Mouse (Mus musculus) layer of hippocampus, postnatal 25 days (tissue): ENCODE data around the gene A930033H14Rik. TPM values are rescaled to one million over a fixed set of nuclear protein-coding genes. Genes with fewer than 3 reads are reported as not detected.

Experiments
- DNase-seq, 2 experiments: peaks; one replicate each; pipeline ENCODE4 v3.0.0; 2022; ENCODE audit warnings: mixed read lengths in 2 of 2, low spot score in 1 of 2; ENCODE audit errors: extremely low spot score in 1 of 2
- total RNA-seq, 2 experiments: library from RNA; stranded (reverse); gene quantifications; 2 replicates each; pipeline ENCODE4 v1.2.3; 2021

Gene A930033H14Rik
- 1 to 10 TPM; 2.2 to 4.1 TPM for total RNA-seq

DNA sequence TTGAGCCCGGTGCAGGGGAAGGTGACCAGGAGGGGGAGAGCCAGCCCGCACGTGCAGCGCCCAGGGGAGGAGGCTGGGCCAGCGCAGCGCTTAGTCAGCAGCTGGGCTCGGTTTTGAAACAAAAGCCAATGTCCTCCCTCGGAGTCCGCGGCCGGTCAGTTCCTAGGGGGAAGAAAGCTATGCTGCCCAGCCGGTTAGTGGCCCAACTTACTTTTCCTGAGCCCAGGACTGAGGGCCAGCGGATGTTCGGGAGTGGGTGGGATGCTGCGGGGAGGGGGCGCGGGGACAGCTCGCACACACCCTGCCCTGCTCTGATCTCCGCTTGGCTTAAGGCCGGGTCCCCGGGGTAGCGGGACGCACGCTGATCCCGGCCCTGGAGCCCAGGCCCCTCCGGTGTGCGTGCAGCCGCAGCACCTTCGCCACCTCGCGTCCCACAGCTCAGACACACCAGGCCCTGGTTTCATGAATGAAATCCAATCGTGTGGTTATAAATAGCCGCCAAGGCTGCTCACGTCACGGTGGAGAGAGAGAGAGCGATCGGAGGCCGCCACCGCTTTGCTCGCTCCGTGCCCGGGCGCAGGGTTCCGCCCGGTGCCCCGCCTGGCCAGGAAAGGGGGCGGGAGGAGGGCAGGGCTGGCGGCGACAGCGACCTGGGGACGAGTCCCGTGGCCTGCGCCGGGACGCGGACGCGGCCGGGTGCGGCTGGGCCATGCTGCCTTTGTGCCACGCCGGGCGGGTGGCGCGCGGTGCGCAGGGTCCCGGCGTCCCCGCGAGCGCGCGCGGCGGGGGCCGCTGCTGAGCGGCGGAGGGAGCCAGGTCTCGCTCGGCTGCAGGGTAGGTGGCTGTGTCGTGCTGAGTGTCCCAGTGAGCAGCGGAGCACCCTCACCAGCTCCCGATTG is at the start of gene A930033H14Rik:
Gene A930033H14Rik (minus strand): TSS at position 557 of the 899 bp plus-strand sequence.
- DNase-seq = peak; percentile 42 to 61

DNA sequence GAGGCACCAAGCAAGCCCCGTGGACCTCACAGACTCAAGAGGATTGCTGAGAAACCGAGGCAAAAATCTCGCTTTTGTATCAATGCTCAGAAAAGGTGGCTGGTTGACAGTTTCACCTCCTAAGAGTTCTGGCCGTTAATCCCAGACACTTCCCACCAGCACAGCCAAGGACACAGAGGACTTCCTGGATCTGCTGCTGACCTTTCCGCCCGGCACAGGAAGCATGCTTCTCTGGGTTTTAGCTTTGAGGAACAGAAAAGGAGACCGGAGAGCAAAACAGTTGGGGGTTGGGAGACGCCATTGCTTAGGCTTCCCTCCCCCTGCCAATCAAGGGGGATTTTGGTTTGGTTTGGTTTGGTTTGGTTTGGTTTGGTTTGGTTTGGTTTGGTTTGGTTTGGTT is 47.0 kb upstream of the A930033H14Rik start:
- no peak for DNase-seq

DNA sequence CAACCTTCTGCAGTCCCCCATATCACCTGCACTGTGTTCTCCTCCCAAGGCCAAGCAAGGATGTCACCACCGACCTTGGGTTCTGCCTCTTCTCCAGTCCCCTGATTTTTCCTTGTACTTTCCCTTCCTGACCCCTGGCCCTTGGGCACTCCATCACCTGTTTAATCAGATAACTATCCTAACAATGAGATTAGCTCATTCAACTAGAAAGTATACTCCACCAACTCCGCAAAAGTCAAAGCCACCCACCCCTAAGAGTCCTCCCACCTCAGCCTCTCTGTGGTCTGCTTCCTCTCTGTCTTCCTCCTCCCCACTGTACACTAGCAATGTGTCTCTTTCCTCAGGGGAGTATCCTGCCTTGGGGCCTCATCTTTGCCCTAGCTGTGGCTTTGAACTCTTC is 46.3 kb upstream of the A930033H14Rik start:
- no peak for DNase-seq

DNA sequence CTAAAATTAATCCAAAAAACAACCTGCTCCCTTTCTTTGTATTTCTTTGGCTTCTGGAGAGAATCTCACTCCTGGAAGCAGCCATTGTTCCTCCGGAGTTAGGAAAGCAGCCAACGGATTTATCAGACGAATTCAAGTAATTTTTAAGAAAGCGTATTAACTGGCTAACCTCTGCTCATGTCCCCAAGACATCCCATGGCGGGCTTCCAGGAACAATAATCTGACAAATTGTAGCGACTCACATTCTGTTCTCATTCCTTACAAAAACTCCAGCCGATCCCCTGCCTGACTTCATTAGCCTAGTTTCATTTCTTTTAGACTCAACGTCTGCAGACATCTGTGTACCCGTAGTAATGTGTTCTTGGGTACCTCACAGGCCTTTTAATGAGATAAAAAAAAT is 45.7 kb upstream of the A930033H14Rik start:
- DNase-seq = no peak

DNA sequence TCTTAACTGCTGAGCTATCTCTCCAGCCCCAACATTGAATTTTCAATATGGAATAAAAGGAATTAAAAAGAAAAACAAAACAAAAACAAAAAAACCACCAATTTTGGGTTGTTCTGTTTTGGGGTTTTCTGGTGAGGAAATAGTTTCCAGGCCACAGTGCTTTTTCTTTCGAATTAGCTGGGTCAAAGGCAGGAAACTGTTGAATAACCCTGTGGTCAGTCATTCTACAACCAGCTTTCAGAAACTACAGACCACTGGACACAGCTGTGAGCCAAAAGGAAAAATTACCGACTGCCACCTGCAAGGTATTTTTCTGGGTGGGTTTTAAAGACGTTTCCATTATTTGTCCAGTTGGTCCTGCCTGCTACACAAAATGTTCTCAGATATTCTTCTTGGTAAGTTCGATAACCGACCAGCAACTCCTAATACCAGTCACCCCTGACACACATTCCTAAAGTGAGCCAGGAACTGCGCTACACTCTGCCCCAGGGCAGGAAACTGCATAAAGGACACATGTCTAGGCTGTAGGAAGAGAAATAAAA is 44.8 kb upstream of the A930033H14Rik start:
- DNase-seq = no peak

DNA sequence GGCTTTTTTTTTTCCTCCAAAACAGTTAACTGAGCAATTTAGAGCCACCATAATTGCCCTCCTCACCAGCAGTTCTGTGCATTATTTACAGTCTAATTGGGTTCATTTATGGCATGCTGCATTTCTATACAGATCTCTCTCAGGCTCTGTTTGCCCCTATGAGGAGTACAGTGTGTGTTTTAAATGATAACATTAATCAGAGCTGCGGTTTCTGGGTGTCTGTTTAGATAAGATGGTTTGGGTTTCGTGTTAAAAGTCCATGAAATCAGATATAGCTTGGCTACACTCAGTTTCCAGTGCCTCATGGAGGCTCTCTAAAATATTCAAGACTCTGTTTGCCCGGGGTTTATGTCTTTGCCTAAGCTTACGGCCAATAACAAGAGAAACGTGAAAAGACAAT is 42.7 kb upstream of the A930033H14Rik start:
- no peak for DNase-seq

DNA sequence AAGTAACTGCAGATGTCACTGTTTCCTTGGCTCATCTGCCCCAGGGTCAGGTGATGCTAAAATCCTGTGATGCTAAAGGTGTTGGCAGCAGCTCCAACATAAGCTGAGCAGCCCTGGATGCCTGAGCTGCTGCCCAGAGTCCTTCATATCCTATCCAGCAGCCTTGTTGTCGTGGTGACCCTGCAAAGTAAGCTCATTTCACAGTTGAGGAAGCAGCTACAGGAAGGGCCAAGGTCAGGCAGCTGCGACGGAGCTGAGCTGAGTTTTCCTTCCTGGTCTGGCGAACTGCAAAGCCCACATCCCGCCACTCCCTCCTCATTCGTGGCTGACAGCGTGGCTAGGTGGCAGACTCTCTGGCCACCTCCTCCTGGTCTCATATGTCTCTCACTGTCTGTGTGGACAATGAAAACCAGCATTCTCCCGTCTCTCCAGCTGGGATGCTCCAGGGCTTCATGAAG is 41.5 kb upstream of the A930033H14Rik start:
- no peak for DNase-seq

DNA sequence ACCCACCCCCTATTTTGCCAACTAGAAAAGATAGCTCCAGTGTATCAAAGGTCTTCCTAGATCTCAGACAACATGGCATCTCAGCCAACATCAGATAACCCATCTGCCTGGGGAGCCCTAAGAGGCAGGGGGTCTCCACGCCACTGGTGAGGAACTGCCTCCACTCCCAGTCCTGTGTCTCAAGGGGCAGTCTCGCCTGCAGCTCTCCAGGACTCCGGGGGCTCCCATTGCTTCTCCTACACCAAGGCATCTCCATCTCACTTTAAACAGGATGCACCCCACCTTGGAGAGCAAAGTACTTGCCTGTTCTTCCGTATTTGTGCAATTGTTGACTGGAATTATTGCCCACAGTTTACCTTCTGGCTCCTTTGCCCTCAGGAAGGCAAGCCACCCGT is 40.8 kb upstream of the A930033H14Rik start:
- DNase-seq = no peak

DNA sequence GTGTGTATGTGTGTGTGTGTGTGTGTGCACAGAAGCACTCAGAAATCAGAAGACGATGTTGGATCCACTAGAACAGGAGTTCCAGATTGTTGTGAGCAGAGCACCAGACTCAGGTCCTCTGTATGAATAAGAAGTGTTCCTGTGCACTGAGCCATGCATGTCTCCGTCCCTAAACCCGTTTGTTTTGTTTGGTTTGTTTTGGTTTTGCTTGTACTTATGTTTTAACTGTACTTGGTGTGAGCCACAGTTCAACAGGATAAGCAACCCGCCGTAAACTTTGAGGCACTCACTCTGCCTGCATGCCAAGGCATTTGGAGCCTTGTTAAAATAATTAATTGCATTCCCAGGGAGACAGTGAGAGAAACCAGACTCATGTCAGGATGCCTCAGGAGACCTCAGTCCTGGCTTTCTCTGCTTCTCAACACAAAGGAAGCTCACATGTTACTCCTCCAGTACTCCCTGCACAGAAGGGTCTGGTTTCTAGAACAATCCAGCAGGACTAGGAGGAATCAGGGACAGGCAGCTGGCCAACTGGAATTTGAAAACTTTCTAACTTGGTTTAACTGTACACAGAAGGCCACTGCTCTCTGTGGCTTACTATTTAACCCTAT is 40.3 kb upstream of the A930033H14Rik start:
- DNase-seq = no peak

DNA sequence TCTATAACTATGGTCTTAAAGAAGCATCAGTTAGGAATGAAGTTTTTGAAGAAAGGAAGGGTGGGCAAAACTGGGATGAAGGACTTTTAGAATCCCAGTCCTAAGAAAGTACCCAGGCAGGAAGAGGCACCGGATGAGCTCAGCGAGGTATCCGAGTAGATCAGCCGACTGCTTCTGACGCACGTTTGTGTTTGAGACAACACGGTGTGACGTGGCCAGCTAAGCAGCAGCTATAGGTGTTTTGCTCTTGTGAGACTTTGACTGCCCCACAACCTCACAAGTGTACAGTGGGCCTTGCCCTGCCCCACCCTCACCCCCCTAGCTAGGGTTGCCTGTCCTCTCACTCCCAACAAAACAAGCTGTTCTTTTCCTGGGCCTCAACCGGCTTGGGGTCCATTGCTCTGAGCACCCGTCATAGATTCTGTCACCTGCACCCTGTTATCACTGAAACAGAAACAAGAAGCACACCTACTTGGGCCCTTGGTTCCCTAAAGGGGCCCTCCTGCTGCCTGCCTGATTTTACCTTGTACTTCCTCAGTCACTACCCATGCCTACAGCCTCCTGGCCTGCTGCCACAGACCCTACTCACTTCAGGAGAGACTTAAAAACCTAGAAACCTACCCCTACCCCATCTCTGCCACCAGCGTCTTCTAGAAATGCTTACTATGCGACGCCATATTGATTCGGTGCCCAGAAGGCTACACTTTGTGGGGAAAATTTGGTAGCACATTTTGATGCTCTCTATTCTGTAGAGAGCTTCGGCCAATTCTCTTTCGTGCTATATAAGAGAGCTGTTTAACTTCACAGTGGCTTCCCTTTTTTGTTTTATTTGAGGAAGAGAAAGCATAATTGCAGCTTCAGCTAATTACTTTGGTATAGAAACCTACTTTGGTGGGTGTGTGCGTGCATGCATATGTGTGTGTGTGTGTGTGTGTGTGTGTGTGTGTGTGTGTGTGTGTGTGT is 39.5 kb upstream of the A930033H14Rik start:
- no peak for DNase-seq

DNA sequence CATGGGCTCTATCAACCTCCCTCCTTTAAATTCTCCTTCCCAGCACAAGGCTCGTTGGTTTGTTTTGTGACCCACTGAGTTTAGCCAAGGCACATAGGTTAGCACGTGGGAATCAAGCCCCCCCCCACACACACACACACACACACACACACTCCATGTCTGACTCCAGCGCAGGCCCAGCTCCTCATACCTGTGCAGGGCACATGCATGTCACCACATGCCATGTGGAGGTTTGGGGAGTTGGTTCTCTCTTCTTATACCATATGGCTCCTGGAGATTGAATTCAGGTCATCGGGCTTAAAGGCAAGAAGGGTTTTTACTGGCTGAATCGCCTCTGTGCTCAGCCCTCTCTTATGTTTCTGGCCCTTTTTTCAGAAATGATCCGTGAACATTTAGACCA is 38.4 kb upstream of the A930033H14Rik start:
- no peak for DNase-seq

DNA sequence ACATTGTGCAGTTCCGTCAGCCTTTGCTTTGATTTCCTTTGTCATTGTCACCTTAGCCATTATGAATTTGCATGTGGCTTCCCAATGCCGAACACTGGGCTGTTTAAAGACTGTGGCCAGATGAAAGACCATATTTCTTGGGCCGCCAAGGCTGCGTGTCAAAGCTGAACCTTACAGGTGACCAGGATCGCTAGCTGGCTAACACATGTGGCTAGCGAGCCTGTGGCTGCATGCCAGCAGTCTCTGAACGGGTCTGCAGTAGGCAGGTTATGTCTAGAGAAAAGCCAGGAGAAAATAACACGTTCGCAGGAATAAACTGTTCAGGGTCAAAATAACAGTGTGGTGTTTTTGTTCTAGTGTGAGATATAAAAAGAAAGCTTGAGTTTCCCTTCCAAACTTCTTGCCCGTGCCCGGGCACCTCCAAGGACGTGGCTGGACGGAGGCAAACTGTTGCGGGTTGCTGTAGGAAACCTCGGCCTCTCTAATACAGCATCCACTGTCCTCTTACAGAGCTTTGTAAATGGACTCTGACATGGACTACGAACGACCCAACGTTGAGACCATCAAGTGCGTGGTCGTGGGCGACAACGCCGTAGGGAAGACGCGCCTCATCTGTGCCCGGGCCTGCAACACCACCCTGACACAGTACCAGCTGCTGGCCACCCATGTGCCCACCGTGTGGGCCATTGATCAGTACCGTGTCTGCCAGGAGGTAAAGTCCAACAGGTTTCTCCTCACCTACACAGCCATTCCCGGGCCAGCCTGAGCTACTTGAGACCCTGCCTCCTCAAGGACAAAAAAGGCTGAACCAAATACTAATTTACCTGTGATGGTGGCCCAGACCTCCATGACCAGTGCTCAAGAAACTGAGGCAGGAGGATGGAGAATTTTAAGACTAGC is 35.6 kb upstream of the A930033H14Rik start:
- no peak for DNase-seq

DNA sequence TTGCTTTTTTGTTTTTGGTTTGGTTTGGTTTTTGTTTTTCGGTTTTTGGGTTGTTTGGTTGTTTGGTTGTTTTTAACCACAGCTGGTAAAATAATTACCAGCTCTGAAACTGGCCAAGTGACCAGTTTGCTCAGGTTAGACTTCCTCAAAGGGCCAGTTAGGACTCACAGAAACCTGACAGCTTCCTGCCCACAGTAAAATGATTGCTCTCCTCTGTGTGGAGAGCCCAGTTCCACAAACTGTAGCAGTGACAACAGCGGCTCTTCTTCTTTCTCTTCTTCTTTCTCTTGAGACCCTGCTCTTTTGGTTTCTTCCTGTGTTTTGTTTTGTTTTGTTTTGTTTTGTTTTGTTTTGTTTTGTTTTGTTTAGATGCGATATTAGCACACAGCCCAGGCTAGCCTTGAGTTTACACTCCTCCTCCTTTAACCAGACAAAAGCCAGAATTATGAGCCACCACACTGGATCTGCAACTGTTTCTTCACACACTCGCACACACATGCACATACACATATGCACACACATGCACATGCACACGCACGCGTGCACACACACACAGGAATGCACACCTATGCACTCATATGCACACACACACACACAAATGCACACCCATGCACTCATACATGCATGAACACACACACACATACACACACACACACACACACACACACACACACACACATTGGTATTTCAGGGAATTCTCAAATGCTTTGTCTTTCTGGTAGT is 34.6 kb upstream of the A930033H14Rik start:
- no peak for DNase-seq

DNA sequence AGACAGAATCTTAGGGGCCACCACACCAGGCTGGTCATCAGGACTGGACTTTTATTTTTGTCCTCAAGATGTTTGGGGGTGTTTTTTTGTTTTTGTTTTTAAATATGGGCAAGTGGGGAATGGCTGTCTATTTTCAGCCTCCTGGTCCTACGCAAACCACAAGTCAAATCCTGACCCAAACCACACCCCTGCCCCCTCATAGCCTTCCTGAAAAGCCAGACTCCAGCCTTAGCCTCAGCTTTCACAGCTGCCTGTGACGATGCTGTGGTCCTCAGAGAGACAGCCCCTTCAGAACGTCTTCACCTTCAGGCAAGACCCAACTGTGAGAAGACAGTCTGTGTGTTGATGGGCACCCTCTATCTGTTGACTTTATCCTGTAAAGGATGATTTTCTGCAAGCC is 33.9 kb upstream of the A930033H14Rik start:
- no peak for DNase-seq

DNA sequence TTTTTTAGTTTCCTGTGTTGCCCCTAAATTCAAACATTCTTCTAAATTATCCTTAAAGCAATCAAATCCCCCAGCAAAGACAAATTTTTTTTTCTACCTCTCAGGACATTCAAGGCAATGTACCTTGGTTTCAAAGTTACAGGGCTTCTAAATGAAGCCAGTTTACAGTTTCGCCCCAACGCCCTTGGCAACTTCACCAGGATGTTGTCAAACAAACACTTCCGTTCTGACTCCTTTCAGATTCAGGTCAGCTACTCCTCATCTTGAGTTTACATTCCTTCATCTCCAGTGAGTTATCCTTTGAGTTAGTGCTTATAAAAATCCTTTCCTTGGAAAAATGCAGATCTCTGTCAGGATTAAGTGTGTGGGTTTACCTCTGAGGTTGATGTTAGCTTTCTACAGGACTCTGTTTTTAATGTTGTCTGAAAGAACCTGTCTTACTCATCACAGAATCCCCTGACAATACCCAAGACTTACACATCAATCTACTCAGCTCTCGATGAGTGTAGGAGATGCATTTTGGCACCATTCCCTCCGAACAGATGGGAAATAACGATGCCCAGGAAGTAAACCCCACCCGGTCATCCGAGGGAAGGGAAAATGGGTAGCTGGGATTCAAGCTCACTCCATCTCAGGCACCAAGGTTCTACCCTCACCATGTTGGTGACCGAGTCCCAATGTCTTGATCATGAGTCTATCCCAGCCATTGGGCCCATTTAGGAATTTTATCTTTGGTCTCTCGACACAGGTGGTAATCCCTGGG is 33.2 kb upstream of the A930033H14Rik start:
- DNase-seq = no peak

DNA sequence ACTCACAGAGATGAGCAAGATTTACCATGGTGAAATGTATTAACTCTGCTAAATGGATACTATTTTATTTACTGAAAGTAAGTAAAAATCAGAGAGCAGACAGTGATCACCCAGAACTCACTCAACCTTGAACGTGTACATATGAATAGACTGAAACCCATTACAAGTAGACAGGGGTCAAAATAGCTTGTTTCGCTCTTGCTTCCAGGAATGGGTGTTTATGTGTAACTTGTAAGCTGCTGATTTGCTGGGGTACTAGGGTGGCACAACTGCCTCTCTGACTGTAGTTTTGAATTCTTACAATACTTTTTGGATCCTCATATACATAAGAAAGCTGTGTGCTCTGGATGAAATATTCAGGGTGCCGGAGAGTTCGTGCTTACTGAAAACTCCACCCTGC is 32.3 kb upstream of the A930033H14Rik start:
- no peak for DNase-seq

DNA sequence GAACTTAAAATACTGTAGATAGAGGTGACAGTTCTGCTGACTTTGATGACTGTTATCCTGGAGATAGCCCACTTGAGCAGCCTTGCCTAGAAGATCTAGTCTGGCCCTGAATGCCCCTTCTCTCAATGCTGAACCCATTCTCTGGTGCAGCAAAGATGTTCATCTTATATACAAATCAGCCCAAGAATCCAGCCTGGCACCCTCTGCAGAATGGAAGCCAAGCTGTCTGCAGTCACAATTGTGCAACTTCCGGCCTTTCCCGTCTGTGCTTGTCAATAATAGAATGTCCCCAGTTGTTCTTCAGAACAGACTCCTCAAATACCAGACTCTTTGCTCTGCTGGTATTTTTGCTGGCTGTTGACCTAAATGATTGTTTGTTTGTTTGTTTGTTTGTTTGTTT is 27.6 kb upstream of the A930033H14Rik start:
- DNase-seq = peak in 1 of 2 experiments; percentile 20

DNA sequence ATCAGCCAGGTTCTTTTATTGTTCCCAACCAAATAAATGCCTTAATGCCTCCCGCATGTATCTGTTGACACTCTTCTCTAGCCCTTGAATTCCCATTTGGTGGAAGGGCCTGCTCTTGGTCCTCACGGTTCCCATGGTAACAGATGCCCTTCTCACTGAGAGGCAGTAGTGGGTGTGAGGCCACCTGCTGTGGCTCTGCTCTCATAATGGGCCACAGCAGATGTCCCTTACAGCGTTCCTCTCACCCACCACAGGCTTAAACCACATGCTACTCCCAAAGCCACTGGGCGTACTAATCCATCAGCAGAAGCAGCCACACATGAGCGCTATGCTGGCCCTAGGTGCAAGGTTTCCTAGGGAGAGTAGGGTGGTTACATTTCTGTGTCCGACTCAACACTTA is 25.4 kb upstream of the A930033H14Rik start:
- DNase-seq = no peak
